Mouse (Mus musculus) cerebellum, adult (tissue): ENCODE measurements at regions not wholly inside any gene's neighbourhood (a gene's known extent, or its start where the extent isn't known, plus 50 kb on each side); places are given as distances from the start of the nearest gene placed in this dataset.
"Not testable (repeated sequence)": the region's sequence is repeated elsewhere in the genome, so short reads cannot be mapped to it uniquely, and the experiment has no call there.

Experiments
- ATAC-seq: cut with Nextera tagmentation; 2 replicates; pipeline ENCODE4 v1.9.2; 2017; ENCODE audit warnings: mild to moderate bottlenecking, moderate library complexity, mixed read lengths; ENCODE audit not compliant: insufficient number of reproducible peaks, low FRiP score, low TSS enrichment

DNA sequence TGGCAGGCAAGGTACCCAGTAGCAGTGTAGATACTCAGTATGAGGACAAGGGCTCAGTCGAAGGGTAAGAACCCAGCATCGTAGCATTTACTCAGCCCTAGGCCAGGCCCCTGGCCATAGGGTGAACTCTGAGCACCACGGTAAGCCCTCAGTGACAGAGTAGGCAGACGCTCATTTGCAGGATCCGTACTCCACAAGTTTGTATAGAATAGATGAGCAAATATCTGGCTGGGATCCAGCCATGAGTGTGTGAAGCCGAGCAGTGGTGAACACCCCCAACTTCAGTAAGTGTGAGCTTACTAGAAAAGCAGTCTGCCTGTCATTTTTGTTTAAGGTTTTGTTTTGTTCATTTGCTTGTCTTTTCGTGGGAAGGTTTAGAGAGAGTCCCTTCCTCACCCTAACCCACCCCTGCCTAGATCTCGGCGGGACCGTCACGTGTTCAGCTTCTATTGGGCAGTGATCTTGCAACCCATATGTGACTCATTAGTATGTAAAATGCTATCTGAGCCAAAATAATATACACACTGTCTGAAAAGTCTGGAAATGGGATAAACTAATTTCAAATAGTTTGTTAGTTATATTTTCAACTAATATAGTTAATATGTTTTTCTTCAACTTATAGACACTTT is 76.3 kb downstream of the Gm5447 start:
- ATAC-seq, result no peak

DNA sequence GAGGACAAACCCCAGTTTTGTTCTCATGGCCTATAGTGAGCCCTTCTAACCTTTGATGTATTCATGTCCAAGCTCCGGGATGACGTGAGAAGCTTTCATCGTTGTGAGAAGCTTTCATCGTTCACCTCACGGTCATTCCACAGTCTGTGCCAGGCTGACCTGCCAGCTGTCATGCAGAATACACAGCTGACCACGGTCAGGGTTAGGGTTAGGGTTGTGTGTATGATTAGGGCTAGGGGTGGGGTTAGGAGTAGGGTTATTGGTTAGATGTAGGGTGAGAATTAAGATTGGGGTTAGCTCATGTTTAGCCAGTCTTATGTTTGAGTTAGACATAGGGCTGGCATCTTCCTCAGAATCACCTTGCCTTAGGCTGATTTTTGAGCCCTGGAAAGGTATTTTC is 77.6 kb downstream of the Gm5447 start:
- not testable (repeated sequence) for ATAC-seq

DNA sequence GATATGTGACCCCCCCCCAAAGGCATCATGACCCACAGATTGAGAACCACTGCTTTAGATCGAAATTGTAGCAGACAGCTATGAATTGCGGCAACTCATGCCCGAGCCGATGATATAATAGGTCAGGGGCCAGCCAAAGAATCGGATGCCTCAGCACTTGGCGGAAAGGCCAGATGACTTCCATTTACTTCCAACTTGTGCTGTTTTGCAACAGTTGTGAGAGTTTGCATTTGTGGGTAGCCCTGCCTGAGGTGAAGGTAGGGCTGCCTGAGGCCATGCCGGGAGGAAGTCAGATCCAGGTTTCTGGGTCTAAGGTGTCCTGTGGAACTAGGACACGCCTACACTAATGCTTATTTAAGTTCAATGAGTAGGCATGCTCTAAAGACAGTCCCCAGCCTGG is 80.4 kb downstream of the Gm5447 start:
- no peak for ATAC-seq

DNA sequence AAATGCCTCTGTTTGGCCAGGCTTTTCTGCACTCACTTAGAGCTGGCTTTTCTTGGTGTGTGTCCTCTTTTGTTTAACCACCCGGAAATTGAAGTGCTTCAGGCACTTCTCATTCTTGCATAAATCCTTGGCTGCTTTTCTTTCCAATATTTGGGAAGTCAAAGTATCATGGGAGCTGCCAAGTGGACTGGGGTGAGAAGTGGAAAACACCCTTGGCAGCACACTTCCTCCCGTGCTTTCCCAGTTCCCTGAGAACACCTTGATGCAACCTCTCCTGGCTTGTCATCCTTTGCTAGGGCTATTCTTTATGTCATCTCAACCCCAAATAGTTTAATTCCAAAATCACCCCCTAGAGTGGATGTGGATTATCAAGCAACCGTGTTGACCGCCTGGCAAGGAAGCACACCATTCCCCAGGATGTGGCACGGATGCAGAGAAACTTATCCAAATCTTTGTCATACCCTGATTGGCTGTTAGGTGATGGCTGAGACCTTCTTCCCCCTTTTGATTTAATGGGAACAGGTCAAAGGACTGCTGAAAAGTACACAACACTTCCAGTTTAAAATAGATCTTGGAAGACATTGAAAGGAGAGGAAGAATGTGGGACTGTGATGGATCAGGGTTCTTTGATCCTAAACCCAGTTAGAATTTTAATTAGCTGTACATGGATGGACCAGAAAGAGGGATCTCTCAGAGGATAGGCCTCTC is 81.5 kb downstream of the Gm5447 start:
- ATAC-seq, result no peak

DNA sequence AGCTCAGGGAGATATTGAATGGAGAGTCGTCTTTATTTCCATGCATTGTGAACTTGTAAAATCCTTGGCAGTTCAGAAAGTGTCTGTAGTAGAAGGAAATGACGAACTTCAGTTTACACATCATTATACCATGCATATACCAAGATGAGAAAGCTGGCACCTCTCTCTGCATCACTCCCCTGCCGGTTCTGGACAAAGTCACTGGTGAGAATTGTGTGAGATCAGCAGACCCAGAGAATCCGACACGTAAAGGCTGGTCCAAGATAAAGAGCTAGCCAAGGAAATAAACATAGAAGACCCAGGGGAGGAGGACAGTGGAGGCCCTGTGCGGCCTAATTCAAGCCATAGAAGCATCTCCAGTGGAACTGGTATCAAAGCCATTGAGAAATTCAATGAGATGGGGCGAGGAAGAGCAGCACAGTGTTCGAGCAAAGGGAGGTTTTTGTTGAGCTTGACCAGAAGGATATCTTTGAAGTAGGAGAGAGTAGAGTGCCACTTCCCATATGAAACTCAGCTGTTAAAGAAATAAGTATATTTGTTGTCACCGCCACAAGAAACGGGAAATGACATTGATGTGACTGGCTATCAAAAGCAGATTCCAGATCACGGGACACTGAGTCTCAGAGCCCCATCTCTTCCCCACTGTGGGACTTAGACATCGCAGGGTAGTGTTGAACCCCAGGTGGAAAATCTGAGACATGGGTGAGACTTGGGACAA is 82.3 kb downstream of the Gm5447 start:
- ATAC-seq, result no peak

DNA sequence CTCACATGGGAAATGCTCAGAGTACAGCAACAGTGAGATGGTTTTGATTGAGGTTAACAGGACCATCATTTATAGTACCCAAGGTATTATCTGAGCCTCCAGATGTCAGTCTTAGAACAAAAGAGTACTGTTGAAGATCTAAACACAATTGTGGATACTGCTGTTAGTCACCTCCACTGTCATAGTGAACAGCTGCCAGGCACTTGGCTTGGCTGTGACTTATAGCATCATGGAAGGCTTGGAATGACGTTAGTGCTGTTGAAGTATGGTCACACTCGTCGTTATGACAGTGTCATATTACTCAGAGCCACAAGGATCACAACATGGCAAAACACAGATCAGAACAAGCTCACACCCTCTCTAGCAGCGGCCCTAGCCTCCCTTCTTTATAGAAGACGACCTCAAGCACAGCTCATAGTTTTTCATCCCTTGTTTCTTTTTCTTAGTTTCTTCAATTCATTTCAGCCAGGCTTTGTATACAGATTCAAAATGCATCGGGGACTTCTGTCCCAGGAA is 87.0 kb downstream of the Gm5447 start:
- ATAC-seq, result no peak

DNA sequence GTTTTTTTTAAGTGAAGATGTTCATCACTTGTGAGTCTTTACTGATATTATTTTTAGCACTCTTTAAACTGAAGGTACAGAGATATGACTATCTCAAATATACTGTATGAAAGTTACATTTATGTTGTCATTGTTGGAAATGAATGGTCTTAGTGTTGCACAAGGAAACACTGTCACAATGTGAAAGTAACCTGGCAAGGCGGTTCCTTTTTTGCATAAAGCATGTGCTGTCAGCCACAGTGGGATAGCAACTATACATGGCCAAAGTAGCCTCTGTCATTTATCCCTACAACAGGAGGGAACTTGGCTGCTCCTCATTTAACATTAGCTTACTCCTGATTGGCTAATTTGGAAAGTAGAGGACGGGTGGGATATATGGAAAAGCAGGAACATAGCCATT is 94.3 kb downstream of the Gm5447 start:
- no peak for ATAC-seq

DNA sequence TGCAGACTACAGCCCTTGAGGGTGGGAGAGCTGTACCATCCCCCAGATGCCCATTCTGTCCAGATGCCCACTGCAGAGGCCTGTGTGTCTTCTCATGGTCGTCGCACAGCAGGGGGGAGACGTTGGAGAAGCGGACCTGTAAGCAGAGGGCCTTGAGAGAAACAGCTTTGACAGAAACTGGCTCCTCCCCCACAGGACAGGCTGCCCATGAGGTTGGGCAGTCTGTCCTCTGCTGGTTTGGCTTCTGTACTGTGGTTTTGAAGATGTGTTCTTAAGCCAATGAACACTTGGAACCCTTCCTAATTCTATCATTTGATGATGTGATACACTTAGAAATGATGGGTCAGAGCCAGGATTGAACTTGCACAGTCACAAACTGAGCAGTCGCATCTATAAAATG is 102.5 kb downstream of the Gm5447 start:
- ATAC-seq, result no peak

DNA sequence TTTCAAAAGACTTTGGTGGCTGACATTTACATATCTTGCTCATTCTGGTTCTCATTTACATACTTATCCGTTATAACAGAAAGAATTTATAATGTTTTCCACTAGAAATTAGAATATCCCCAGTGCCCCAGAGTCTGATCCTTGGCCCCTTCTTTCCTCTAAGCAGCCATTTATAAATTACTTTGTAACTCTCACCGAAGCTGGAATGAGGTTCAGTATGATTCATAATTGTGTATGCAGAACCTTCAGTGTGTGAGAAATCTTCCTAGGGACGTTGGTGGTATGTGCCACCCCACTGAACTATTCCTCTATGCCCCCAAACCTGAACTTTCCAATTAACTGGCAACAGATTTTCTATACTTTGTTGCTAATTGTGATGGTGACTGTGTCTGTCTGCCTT is 104.7 kb downstream of the Gm5447 start:
- no peak for ATAC-seq

DNA sequence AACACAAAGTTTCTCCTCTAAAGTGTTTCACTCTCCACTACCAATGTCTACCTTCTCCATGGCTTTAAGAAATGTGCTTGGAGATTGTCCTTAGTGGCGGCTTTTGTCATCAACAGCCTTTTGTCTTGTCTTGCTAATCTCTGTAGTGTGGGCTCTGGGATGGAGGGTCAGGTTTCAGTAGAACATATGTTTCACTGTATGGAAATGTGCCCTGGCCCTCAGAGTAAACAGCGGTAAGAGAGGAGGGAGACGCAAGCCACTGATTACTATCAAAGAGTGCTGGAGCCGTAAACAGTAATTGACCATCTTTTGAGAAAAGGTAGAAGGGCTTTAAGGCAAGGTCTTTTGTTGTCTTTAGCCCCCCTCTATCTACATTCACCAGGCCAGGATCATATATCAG is 106.2 kb downstream of the Gm5447 start:
- no peak for ATAC-seq

DNA sequence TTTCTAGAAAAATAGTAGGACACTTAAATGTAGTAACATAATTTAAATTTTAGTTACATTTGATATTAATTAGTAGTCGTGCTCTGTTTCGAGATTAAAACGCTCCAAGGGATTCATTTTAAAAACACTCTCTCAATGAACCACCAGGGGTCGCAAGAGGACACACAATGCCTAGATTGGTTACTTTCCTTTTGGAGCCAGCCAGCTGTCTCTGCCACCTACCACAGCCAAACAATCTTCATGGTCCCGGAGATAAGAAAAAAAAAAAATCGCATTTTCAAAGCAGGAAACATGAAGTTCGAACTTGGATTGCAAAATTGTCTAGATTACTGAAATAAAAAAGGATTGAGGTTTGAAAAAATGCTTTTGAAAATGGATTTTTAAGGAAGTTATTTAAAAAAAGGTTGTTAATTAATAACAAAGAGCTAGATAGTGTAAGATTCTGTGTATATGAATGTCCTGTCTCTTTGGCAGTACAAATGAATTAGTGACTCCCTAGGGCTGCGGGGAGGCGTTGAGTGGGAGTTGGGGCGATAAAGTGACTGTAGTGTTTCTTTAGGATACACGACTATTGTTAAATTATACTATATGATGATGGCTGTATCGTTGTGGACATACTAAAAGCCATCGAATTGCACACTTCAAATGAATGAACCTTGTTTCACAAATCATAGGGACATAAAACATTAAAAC is 108.6 kb downstream of the Gm5447 start:
- ATAC-seq, result no peak

DNA sequence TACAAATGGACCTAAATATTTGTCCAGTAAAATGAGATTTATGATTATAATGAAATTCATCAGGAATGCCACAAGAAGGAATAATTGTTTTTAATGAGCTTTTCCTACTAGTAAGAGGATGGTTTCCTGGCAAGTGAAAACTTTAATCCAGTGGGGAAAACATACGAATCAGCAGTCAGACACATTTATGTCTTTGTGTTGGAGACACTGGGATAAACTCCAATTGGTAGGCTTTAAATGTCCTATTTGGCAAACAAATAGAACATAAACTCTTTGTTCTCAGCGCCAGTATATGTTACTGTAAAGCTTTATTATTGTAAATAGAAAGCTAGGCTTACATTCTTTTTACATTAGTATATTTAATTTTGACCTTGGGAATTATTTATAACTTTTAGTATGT is 127.0 kb downstream of the Gm5447 start:
- no peak for ATAC-seq

DNA sequence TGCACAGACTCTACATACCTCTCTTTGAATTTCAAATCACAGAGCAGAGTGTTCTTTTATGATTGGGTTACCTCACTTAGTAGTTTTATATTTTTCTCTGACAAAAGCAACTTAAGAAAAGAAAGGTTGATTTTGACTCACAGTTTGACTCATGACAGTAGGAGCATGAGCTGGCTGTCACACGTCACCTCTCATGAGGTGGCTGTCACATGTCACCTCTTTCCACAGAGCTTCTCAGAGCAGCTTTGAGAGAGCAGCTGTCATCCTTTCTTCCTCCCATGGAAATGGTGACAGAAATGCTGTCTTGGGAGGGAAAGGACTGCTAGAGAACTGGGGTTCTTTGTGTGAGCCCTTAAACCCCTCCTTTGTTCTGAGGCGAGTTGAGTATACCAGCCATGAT is 133.4 kb downstream of the Gm5447 start:
- ATAC-seq, result no peak

DNA sequence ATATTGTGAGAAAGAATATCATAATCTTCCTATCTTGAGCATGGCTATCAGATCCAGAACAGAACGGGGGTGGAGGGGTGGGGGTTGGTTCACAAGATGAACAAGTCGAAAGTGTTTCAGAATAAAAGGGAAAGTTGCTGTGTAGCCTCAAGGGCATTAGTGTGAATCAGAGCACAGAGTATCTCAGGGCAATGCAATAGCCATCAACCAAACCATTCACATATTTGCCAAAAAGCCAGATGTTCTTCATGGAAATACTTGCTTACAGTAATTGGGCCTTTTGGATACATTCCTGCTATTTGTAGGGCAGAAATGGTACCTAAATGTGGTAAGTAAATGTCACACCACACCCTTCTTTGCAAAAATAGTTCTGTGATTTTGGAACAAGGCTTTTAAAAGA is 135.2 kb downstream of the Gm5447 start:
- no peak for ATAC-seq

DNA sequence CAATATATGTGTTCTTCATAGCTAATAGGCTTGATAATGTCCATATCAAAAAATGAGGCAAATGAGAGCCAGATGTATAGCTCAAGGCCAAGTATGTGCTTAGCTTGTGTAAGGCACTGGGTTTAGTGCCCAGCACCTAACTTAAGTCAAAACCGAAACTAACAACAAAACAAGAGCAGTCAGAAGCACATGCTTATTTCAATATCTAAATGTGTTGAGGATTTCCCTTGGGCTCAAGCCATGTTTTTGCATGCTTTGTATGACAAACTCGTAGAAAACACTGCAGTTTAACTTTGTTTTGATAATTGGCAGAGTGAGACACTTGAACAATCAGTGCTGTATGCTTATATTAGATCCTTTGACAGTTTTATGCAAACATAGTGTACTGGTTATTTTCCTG is 148.7 kb downstream of the Gm5447 start:
- no peak for ATAC-seq

DNA sequence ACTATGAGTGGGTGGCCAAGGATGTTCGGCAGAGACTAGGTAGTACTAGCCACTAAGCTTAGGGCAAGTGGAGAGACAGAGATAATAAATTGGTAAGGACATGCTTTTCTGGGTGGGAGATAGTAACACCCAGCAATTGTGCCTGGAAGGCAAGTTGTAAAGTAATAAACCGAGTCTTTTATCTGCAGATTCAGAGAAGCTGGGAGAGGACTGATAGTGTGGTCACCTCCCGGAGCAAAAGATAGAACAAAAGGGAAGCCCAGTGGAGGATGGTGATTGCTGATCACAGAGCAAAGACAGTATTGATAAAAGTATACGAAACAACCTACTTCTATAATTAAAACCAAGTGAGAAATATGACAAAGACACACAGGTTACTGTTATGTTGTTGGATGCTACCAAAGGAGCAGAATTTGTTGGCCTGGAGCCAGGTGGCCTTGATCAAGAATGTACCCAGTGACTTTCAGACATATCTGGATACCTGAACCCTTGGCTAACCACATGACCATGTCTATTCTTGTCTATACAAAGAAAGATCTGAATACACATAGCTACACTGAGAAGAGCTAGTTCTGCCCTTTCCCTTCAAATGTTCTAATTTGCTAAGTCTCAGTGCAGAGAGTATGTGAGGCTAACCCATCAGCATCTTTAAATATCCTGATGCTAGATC is 150.7 kb downstream of the Gm5447 start:
- no peak for ATAC-seq

DNA sequence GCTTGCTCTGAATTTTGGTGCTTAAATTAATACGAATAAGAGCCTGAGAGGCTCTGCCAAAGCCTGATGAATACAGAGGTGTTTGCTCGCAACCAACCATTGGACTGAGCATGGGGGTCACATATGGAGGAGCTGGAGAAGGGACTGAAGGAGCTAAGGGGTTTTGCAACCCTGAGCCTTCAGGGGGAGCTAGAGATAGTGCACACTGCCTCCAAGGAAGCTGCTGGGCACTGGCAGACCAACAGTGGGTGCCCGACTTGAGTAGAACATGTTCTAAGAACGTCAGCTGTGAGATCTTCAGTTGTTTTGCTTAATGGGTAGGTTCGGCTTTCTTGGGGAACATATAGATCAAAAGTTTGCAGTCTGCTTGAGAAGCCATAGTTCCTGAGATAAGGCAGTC is 158.5 kb downstream of the Gm5447 start:
- ATAC-seq, result no peak

DNA sequence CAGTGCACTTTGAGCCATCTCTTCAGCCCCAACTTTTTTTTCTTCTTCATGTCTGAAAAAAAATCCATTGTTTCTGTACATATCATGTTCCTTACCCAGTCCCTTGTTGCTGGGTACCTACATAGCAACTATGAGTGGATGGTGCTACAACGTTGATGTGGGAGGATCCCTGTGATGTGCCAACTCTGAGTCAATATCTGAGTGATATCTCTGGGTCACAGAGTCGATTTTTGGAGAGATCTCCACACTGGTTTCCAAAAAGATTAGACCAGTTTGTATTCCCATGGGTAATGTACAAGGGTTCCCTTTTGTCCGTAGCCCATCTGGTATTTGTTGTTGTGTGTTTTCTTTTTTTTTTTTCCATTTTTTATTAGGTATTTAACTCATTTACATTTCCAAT is 165.7 kb downstream of the Gm5447 start:
- no peak for ATAC-seq

DNA sequence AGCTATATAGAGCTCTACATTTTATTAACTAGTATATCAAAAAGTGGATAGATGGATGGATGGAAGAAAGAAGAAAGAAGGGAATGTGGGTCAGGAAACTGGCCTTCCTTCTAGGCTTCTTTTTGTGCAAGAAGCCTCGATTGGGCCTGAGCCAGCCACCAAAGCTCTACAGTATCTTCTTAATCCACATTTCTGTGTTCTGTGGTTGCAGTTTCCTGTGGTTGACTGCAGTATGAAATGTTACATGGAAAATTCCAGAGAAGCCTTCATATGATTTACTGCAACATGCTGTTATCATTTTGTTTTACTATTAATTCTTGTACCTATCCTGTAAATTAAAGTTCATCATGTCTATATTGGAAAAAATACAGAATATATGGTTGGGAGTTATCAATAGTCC is 173.3 kb downstream of the Gm5447 start:
- ATAC-seq, result no peak

DNA sequence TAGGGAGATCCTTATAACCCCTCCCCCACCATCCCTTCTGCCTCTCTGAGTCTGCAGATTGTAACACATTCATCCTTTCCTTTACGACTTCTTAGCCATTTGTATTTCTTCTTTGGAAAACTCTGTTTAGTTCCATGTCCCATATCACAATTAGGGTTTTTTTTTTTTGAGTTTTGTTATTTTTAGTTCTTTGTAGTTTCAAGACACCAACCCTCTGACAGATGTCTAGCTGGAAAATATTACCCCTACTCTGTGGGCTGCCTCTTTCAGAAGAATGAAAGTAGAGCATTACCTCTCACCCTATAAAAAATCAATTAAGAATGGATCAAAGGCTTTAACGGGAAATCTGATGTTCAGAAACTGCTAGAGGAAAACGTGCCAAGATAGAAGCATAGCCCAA is 180.1 kb downstream of the Gm5447 start:
- no peak for ATAC-seq
